Mouse (Mus musculus) midbrain, embryonic 13.5 days (tissue): Measurements from ENCODE around the gene Fmnl3. TPM values are rescaled to one million over a fixed set of nuclear protein-coding genes. Genes with fewer than 3 reads are reported as not detected.

Source experiments
- ATAC-seq: fragments of 200-750 bp; cut with Nextera tagmentation; 2 replicates; pipeline ENCODE4 v1.8.0; 2017; ENCODE audit warnings: mild to moderate bottlenecking, moderate TSS enrichment, moderate library complexity
- H3K27ac ChIP-seq: fragments of 300-500 bp; sonication (generic); 2 replicates; pipeline ENCODE4 v1.5.1; 2015; ENCODE audit warnings: inconsistent platforms, mild to moderate bottlenecking, moderate library complexity
- H3K27me3 ChIP-seq: fragments of 300-500 bp; sonication (generic); 2 replicates; pipeline ENCODE4 v1.6.1; 2015; ENCODE audit warnings: mild to moderate bottlenecking, inconsistent platforms
- H3K36me3 ChIP-seq: fragments of 300-500 bp; sonication (generic); 2 replicates; pipeline ENCODE4 v1.6.1; 2015; ENCODE audit warnings: mild to moderate bottlenecking, inconsistent platforms
- H3K4me1 ChIP-seq: fragments of 300-500 bp; sonication (generic); replicated peaks from 2 replicates; pipeline ENCODE4 v1.6.1; 2015; ENCODE audit warnings: inconsistent platforms
- H3K4me2 ChIP-seq: fragments of 300-500 bp; sonication (generic); replicated peaks from 2 replicates; pipeline ENCODE4 v1.6.1; 2015; ENCODE audit warnings: moderate library complexity, mild to moderate bottlenecking, inconsistent platforms
- H3K4me3 ChIP-seq: fragments of 300-500 bp; sonication (generic); replicated peaks from 2 replicates; pipeline ENCODE4 v1.5.1; 2015; ENCODE audit warnings: mild to moderate bottlenecking, inconsistent platforms
- H3K9ac ChIP-seq: fragments of 300-500 bp; sonication (generic); replicated peaks from 2 replicates; pipeline ENCODE4 v1.6.1; 2015; ENCODE audit warnings: mild to moderate bottlenecking, inconsistent platforms
- H3K9me3 ChIP-seq: fragments of 300-500 bp; sonication (generic); 2 replicates; pipeline ENCODE4 v1.6.1; 2016; ENCODE audit warnings: mild to moderate bottlenecking, inconsistent platforms
- WGBS: fragments of 180-500 bp; shearing (Covaris S2); methylation state at CpG from one replicate; pipeline ENCODE4 v1.1.7; 2015; 5-methylcytosine and 5-hydroxymethylcytosine counted together
- polyA plus RNA-seq: library from polyadenylated mRNA; unstranded; fragments of >200 nt; fragmentation: Nextera tagmentation; extraction: Ambion mirVana; gene quantifications from 2 replicates; pipeline ENCODE4 v1.2.1, GENCODE M21; 2015

The Fmnl3 gene
- polyA plus RNA-seq, 1 experiment from 2014 or later, result 8.5 TPM

- Histone ChIP-seq H3K4me2 (no peak overlapping the region), H3K9me3 (no peaks in the 10 kb centered on the region), H3K4me3 (no peak overlapping the region), H3K4me1 (no peaks in the 10 kb centered on the region), H3K27me3 (no peaks in the 10 kb centered on the region), H3K27ac (no peak overlapping the region), H3K9ac (no peak overlapping the region), H3K36me3 (no peaks in the 10 kb centered on the region)
- ATAC-seq, result no peak
- WGBS, result 75% methylated on average over 6 of the region's 6 CpGs
These were observed 13.8 kb upstream of the Fmnl3 start for GRCm38 (mm10) chr15:99384071-99384470.

GRCm38 (mm10) chr15:99382893-99383292, 12.6 kb upstream of the Fmnl3 start:
- Histone ChIP-seq H3K9ac (no peak overlapping the region), H3K27ac (no peak overlapping the region), H3K4me3 (no peak overlapping the region), H3K4me1 (no peaks in the 10 kb centered on the region), H3K36me3 (no peaks in the 10 kb centered on the region), H3K27me3 (no peaks in the 10 kb centered on the region), H3K4me2 (no peak overlapping the region), H3K9me3 (0 out of 2 replicates have a peak, but pooled peaks cover 4% of the 10 kb centered on the region)
- ATAC-seq, result no peak

DNA sequence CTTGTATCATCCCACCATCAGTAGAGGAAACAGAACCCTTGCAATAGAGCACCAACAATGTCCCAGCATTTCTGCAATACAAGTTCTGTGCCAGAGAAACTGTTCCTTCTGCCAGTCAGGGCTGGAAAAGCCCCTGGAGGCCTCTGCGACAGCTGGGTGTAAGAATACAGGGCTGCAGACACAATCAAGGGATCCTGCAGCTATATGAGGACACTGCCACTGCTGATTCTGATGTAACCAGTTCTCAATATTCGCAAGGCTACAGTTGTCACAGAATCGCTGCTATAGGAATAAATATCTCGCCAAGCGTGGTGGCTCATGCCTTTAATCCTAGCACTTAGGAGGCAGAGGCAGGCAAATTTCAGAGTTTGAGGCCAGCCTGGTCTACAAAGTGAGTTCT, 6.0 kb upstream of the Fmnl3 start:
- WGBS, result 92% methylated on average over 5 of the region's 5 CpGs
- no peak for ATAC-seq

DNA sequence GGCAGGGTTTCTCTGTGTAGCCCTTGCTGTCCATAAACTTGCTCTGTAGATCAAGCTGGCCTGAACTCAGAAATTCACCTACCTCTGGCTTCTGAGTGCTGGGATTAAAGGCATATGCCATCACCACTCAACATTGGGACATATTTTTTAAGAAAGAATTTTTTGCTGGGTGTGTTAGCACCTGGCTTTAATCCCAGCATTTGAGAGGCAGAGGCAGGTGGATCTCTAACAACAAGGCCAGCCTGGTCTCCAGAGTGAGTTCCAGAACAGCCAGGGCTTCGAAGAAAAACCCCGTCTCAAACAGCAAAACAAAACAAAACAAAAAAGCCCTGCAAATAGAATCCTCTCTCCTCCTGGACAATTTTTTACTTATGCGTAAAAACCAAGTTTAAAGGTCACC, 5.3 kb upstream of the Fmnl3 start:
- peaks cover 11% of the 10 kb centered on the region for H3K27me3 ChIP-seq
- no peak for ATAC-seq
- 93% methylated on average over 3 of the region's 3 CpGs for WGBS
- H3K4me1 ChIP-seq, result peaks cover under 1% of the 10 kb centered on the region; the same call in 1 of the 2 replicates
- H3K36me3 ChIP-seq, result no peaks in the 10 kb centered on the region
- no peak overlapping the region for H3K27ac ChIP-seq
- no peak overlapping the region for H3K4me2 ChIP-seq
- H3K4me3 ChIP-seq, result no peak overlapping the region
- H3K9me3 ChIP-seq, result 0 out of 2 replicates have a peak, but pooled peaks cover 4% of the 10 kb centered on the region
- H3K9ac ChIP-seq, result no peak overlapping the region

More for the DNA sequence above, 6.0 kb upstream of the Fmnl3 start:
- Histone ChIP-seq H3K4me3 (no peak overlapping the region), H3K9ac (no peak overlapping the region), H3K4me1 (no peaks in the 10 kb centered on the region), H3K4me2 (no peak overlapping the region), H3K36me3 (no peaks in the 10 kb centered on the region), H3K27ac (no peak overlapping the region), H3K27me3 (peaks cover 9% of the 10 kb centered on the region), H3K9me3 (0 out of 2 replicates have a peak, but pooled peaks cover 4% of the 10 kb centered on the region)

DNA sequence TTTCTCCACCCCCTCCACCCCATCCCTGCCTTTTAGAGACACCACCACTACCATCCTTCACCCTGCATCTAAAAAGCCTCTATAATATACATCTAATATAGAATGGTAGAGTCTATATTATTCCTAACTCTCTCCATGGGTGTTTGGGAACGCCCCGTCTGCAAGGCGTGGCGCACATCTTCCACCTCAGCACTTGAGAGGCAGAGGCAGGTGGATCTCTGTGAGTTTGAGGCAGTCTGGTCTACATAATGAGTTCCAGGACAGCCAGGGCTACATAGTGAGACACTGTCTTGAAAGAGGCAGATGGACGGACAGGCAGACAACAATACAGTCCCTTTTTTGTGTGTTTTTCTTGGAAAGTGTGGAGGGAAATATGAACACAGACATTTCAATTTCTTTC, 4.8 kb upstream of the Fmnl3 start:
- no peak overlapping the region for H3K27ac ChIP-seq
- WGBS, result 90% methylated on average over 5 of the region's 5 CpGs
- ATAC-seq, result no peak

GRCm38 (mm10) chr15:99372761-99373160, 2.5 kb upstream of the Fmnl3 start:
- H3K9me3 ChIP-seq, result no peaks in the 10 kb centered on the region
- peaks cover 17% of the 10 kb centered on the region for H3K4me1 ChIP-seq
- no peak for ATAC-seq
- no peak overlapping the region for H3K27ac ChIP-seq
- WGBS, result 82% methylated on average over 9 of the region's 9 CpGs
- H3K27me3 ChIP-seq, result peaks cover 15% of the 10 kb centered on the region
- no peak overlapping the region for H3K4me3 ChIP-seq
- H3K4me2 ChIP-seq, result no peak overlapping the region
- no peaks in the 10 kb centered on the region for H3K36me3 ChIP-seq
- no peak overlapping the region for H3K9ac ChIP-seq

More for the DNA sequence above, 4.8 kb upstream of the Fmnl3 start:
- Histone ChIP-seq H3K27me3 (peaks cover 11% of the 10 kb centered on the region), H3K4me1 (peaks cover 2% of the 10 kb centered on the region; the same call in 1 of the 2 replicates), H3K9ac (no peak overlapping the region), H3K36me3 (no peaks in the 10 kb centered on the region), H3K9me3 (0 out of 2 replicates have a peak, but pooled peaks cover 4% of the 10 kb centered on the region), H3K4me3 (no peak overlapping the region), H3K4me2 (no peak overlapping the region)

- Histone ChIP-seq H3K4me2 (no peak overlapping the region), H3K27me3 (peaks cover 15% of the 10 kb centered on the region), H3K4me1 (peaks cover 17% of the 10 kb centered on the region), H3K4me3 (no peak overlapping the region), H3K9me3 (no peaks in the 10 kb centered on the region), H3K27ac (no peak overlapping the region), H3K9ac (no peak overlapping the region), H3K36me3 (no peaks in the 10 kb centered on the region)
- 87% methylated on average over 7 of the region's 7 CpGs for WGBS
- no peak for ATAC-seq
These were observed 1.5 kb upstream of the Fmnl3 start for GRCm38 (mm10) chr15:99371526-99372340.

- H3K27me3 ChIP-seq, result peaks cover 15% of the 10 kb centered on the region
- no peak; the same call in none of the 2 replicates for ATAC-seq
- peak overlapping the region; percentile 74 for H3K4me2 ChIP-seq
- WGBS, result 2% methylated on average over 34 of the region's 39 CpGs
- peak overlapping the region; percentile 82 for H3K27ac ChIP-seq
- no peaks in the 10 kb centered on the region for H3K9me3 ChIP-seq
- H3K36me3 ChIP-seq, result no peaks in the 10 kb centered on the region
- peak overlapping the region; percentile 86 for H3K9ac ChIP-seq
- peaks cover 17% of the 10 kb centered on the region for H3K4me1 ChIP-seq
- peak overlapping the region; percentile 82 for H3K4me3 ChIP-seq
These were observed 701 bp downstream of the Fmnl3 start for GRCm38 (mm10) chr15:99369391-99370171.

GRCm38 (mm10) chr15:99368583-99369266, 1.6 kb downstream of the Fmnl3 start:
- Histone ChIP-seq H3K36me3 (no peaks in the 10 kb centered on the region), H3K9me3 (no peaks in the 10 kb centered on the region), H3K27me3 (peaks cover 15% of the 10 kb centered on the region), H3K27ac (no peak overlapping the region), H3K9ac (peak overlapping the region; percentile 86; the same call in 1 of the 2 replicates), H3K4me2 (peak overlapping the region; percentile 74), H3K4me3 (peak overlapping the region; percentile 82), H3K4me1 (peaks cover 17% of the 10 kb centered on the region)
- no peak for ATAC-seq
- WGBS, result 72% methylated on average over 4 of the region's 4 CpGs

- Histone ChIP-seq H3K9me3 (no peaks in the 10 kb centered on the region), H3K4me1 (peaks cover 15% of the 10 kb centered on the region), H3K9ac (no peak overlapping the region), H3K4me2 (no peak overlapping the region), H3K36me3 (no peaks in the 10 kb centered on the region), H3K27me3 (0 out of 2 replicates have a peak, but pooled peaks cover 4% of the 10 kb centered on the region), H3K27ac (no peak overlapping the region), H3K4me3 (no peak overlapping the region)
- WGBS, result 73% methylated on average over 8 of the region's 8 CpGs
- ATAC-seq, result no peak
These were observed 5.4 kb downstream of the Fmnl3 start for GRCm38 (mm10) chr15:99364921-99365320.

- Histone ChIP-seq H3K9me3 (no peaks in the 10 kb centered on the region), H3K27me3 (0 out of 2 replicates have a peak, but pooled peaks cover 4% of the 10 kb centered on the region), H3K4me1 (peaks cover 10% of the 10 kb centered on the region), H3K27ac (no peak overlapping the region), H3K4me3 (no peak overlapping the region), H3K4me2 (no peak overlapping the region), H3K36me3 (no peaks in the 10 kb centered on the region), H3K9ac (no peak overlapping the region)
- 61% methylated on average over 7 of the region's 7 CpGs for WGBS
- ATAC-seq, result no peak
These were observed 6.2 kb downstream of the Fmnl3 start for GRCm38 (mm10) chr15:99364022-99364530.
